Mouse (Mus musculus) lung, postnatal 25 days (tissue): Measurements from ENCODE around the gene St8sia1.

Experiments
- DNase-seq: peaks from one replicate; pipeline ENCODE4 v3.0.0; 2022; ENCODE audit warnings: low spot score

The St8sia1 gene

DNA sequence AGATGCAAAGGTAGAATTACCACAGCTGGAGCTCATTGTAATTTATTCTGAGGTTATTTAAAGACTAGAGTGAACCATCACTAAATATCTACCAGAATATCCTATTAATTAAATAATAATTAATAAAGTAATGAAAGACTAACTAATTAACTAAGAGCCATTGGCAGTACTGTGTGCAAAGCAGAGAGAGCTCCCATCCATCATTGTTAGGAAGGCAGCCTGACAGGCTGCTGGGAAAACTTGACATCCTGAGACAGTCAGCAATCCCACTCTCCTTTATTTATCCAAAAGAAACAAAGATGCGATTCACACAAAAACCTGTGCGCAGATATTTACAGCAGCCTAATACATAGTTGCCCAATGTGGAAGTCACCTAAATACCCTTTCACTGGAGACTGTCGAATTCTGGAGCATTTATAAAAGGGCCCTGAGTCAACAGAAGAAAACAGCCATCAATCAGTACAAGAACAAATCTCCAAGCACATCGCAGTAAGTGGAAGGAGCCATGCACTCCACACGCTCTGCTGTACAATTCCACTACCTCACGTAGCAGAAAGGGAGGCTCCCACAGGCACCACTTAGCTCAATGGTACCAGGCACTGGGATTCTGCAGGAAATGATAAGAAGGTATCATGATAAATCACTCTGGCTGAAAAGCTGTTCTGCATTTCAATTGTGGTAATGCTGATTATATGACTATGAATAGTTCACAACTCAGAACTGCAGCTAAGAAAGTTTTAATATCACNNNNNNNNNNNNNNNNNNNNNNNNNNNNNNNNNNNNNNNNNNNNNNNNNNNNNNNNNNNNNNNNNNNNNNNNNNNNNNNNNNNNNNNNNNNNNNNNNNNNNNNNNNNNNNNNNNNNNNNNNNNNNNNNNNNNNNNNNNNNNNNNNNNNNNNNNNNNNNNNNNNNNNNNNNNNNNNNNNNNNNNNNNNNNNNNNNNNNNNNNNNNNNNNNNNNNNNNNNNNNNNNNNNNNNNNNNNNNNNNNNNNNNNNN is 15.7 kb upstream of the St8sia1 start:
- DNase-seq: no peak

DNA sequence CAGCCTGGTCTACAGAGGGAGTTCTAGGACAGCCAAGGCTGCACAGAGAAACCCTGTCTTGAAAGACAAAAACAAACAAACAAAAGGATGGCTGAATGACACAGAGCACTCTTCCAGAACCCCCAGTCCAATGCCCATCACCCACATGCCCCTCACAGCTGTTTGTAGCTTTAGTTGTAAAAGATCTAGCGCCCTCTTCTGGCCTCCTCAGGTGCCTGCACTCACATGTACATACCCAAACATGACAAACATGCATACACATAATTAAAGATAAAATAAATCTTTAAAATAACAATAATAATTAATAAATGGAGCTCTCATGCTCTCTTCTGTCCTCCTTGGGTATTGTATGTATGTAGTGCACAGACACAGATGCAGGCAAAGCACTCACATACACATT is 13.0 kb upstream of the St8sia1 start:
- no peak for DNase-seq

DNA sequence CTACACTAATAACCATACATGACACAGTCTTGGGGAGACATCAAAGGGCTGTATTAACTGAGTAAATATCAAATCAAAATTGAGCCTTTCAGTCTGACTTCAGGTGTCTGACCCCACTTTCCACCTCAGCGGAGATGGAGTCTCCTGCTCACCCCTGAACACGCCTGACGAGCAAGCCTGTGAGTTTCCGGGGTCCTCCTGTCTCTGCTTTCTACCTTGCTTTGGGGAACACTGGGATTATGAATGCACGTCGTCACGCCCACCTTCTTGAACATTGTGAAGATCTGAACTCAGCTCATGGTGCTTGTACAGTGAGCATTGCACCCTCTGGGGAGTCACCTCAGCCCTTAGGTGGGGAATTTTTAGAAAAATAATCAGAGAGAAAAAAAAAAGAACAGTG is 9.0 kb upstream of the St8sia1 start:
- DNase-seq: no peak

DNA sequence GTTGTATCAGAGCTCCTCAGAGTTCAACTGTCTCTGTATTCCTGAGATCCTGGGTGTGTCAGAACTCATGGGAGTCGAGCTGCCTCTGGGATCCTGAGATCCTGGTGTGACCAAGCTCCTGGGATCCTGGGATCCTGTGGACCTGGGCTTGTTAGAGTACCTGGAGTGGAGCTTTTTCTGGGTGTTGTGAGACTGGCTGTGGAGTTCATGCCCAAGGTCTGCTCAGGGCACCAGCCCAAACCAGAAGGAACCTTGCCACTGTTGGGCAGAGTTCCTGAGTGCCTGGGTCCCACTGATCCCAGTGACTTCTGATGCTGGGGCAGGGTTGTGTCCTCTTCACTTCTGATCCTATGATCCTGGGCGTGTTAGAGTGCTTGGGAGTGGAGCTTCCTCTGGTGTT is 8.0 kb upstream of the St8sia1 start:
- DNase-seq: no peak

DNA sequence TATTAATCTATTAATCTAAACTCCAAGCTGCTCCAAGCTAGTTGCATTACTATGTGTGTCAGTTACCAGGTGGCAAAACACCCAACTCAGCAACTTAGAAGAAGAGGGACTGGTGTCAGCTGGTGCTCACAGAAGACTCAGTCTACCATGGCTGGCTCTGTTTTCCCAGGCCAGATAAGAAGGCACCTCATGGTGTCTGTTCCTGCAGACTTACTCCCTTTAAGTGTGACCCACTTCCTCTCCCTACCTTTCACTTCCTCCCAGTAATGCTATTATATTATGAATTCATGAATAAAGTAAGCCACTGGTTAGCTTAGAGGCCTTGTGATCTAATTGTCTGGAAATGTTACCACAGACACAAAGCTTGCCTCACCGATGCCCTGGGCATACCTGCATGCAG is 3.2 kb upstream of the St8sia1 start:
- no peak for DNase-seq

DNA sequence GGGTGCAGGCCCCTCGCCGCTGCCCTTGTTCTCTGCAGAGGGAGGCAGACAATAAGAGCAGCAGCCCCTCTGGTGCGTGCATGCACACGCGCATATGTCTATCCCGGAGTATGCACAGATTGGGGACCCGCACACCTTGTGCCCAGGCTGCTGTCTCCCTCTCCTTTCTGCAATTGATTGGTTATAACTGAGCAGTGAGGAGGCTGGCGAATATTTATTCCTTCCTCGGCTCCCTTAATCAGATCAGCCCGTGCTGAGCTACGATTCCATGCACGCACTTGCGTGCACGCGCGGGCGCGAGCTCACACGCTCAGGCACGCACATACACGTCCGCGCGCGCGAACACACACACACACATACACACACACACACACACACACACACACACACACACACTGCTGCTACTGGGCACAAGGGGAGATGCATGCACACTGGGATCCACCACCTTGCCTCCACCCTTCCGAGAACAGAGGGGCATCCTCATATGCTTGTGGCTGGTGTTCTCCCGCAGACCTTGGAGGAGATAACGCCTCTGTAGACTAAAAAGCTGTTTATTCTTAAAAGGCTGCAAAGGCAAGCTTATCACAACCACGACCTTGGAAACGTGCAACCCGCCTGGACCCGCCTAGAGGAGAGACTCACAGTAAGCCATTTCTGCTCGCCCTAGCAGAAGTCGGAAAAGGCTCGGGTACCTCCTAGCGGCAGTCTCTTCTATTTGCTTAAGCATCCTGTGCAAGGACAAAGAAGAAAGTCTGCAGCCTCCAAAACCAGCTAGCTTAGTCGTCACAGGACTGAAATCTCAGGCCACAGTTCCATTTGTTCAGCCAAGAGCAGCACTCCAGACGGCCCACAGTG is 506 bp upstream of the St8sia1 start:
- peak; percentile 38 for DNase-seq

DNA sequence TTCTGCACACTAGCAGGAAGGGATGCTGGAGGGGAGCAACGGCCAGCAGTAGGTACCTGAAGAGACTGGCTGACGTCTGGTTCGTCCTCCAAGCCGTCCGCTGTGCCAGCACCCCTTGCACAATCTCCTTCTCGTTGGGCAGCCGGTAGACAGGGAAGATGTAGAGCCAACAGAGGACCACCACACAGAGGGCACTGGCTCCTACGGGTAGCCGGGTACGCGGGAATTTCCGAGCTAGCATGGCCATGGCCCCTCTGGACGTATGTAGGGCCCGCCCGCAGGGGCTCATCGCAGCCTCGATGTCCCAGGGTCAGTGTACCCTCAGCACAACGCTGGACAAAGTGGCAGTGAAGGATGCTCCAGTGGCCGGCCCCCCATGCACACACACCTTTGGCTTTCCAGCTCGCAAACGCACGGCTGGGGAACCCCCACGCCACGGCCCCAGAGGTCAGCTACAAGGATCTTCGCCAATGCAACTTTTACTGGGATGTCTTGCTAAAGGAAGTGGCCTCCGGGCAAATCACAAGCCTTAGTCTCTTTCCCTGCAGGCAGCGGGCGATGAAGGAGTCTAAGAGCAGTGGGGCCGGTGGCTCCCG is 674 bp downstream of the St8sia1 start:
- DNase-seq: no peak

DNA sequence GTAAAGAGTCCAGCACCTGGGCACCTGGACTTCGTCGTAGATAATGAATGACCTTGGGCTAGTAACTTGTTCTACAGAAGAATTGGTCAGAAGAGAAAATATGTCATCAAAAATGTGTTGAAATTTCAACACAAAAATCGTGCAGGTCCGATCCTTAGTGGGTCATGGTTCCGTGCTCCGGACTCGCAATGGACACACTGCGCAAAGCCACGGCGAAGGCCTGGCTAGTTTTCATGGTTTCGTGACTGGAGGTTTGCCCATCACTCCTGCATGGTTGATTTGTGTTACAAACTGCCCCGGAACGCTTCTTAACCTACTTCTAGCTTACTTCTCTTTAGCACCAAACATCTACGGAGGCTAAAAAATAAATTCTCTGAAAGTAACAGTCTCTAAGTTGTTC is 1.4 kb downstream of the St8sia1 start:
- no peak for DNase-seq

DNA sequence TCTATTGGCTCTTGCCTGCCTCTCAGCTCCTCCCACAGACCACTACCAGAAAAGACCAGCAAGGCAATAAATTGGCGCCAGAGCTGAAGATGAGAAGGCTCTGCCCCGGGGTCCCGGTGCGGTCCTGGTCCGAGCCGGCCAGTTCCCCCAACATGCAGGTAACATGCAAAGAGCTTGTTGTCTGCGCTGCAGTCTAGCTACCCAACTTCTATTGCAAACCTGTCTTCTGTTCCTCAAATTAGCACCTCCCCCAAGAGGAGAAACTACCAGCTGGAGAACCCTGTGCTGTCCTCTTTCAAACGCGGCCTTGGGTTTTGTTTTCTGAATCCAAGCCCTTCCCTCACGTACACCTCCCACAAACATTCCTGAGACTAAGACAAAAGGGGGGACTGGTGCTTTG is 1.8 kb downstream of the St8sia1 start:
- no peak for DNase-seq

DNA sequence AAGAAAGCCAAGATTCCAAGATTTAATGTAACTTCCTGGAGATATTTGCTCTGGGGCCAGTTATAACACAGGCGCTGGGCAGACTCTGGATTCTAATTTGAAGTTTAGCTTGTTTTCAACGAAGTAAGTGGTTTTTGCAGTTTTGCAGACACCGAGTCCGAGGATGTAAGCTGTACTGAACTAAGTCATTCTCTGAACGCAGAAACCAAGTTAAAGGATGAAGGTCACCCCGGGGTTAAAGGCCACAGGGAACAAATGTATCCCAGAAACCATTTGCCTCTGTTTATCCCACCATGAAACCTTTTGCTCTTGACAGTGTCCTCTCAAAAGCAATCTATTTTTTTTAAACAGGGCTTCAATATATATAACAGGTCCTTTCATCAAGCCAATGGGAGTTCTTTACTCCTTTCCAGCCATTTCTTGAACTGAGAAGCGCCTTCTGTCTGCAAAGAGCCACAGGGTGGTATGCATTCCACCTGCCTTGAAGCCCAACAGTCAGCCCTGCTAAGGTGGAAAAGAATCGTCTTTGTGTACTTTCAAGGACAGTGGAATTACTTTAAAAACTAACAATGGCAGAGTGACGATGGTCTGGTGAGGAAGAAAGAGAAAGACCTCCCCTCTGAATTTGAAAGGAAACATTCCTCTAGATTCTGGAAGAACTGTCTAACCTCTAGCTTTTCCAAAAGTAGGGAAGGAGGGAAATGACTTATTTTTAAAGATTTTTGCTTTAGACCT is 2.4 kb downstream of the St8sia1 start:
- no peak for DNase-seq

DNA sequence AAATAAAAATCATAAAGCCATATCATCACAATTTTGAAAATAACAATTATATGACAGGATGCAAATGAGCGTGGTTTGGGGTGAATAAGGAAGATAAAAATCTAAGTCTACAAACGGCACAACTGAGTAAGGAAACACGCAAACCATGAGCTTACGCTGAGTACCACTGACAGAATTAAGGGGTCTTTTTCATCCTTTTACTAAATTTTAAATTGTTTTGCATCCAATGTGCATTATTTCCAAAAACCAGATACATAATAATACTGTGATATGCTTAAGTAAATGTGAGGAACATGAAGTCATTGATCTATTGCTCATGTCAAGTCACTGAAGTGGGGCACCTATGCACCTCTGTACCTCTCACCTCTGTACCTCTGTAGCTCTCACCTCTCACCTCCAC is 7.7 kb downstream of the St8sia1 start:
- no peak for DNase-seq

DNA sequence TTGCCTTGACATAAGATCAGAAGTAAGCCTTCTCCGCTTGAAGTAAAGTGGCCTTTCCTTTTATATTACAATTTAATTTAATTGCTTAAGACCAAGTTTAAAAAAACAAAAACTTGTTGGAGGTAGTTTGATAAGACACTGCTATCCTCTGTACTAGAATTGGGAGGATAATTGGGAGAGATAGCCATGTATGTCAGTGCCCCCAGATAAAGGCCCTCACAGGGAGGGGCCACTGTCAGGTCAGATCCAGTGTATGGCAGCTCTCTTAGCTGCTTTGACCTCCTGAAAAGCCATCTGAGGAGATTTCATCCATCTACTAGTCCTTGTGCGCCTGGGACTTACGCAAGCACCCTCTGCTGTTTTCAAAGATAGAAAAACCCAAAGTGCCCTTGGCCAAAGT is 9.0 kb downstream of the St8sia1 start:
- DNase-seq: no peak

DNA sequence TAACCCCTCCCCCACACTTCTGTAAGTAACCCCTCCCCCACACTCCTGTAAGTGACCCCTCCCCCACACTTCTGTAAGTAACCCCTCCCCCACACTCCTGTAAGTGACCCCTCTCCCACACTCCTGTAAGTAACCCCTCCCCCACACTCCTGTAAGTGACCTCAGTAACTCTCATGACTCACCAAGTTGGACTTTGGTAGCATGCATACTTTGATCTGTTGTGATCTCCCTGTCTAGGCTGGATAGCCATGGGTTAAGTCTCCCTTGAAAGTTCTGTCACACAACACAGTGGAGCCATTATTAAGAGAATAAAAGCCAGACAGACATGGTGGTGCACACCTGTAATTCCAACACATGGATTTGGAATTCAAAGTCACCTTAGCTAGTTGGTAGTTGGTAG is 11.1 kb downstream of the St8sia1 start:
- DNase-seq: no peak

DNA sequence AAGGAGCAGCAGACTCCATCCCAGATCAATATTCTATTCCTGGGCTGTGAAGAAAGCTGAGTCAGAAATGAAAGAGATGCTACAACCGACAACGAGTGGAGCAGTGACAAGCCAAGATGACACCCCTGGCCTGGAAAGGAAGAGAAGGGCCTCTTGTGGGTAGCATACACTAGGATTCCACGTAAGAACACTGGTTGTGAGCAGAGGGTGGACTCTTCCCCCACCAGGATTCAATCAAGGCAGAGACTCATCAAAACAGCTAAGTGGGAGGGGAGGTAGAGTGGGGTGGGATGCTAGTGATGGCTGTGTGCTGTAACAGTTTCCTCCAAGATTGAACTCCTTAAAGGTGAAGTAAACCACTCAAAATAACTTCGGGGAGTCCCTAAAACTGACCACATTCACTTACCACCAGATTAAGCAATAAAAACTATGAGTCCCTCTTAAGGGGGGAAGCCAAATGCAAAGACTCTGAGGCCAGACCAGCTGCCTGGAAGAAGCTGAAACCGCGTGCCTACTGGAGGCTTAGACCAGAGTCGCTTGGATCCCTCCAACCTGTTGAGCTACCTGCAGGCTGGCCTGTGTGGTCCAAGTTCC is 11.8 kb downstream of the St8sia1 start:
- DNase-seq: no peak

DNA sequence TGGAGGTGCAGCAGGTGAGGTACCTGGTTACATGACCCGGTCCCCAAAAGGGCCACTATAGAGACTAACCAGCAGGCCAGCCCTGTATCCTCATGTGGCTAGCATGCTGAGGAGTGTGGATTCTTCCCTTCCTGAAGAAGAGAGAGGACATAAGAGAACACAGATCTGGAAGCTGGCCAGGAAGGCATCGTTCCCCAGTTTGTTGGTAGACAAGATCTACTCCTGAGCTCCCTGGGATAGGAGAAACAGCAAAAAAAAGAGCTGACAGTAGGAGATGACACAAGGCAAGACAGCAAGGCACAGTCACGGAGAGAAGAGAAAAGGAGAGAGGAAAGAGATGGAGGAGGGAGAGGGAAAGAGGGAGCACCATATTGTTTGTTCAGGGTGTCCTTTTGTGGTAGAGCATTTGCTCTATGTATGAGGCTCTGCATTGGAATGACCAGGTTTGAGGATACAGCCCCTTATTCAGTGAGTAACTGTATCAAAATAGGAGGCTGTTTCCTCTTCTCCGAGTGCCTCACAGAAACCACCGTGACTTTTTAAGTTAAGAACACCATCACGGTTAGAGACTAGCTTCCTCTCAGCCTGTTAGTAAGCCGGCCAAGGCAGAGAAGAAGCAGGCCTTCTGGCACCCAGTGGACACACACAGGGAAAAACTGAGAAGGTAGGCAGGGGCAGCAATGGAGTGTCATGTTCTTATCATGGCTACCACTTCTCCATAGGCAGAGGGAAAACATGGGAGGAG is 12.5 kb downstream of the St8sia1 start:
- DNase-seq: no peak

DNA sequence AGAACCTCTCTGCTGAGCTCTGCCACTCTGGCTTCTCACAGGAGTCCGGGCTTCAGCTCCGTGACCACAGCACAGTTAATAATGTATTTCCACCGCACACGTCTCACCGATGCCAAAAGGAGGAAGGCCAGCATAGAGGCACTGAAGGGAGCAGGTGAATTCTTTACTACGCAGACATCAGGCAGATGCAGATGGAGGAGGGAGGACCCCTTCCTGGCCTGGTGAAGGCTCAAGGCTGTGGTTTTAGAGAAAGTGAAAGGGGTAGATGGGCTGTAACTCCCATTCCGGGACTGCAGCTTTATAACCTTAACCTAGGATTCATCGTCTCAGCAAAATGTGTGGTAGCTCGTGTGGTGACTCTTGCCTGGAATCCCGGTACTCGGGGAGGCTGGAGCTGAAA is 13.9 kb downstream of the St8sia1 start:
- no peak for DNase-seq

DNA sequence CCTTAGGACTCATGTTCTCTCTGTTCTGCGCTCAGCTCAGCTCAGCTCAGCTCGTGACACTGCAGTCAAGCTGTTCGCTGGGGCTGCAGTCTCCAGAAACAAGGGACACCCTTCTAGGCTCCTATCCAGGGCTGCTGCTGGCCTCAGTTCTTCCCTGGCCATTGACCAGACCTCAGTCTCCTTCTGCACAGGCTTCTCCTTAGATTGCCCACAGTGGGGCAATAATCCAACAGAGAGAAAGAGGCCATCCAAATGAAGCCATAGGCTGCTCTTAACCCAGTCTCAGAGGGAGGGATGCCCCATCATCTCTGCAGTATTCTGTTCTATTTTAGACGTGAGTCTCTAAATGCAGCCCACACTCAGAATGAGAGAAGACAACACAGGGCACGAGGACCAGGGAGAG is 15.3 kb downstream of the St8sia1 start:
- DNase-seq: no peak

DNA sequence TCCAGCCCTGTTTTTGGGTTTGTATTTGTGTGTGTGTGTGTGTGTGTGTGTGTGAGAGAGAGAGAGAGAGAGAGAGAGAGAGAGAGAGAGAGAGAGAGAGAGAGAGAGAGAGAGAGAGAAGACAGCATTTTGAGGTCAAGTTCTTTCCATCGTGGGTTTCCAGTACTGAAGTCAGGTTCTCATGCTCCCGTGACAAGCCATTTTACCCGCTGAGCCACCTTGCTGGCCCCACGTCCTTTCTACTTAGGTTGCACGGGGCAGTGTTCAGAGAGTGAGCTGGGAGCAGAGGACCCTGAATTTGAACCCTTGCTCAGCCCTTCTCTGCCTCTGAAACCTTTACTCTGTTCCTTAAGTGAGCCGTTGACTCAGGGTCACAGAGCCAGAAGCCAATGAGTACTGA is 17.2 kb downstream of the St8sia1 start:
- DNase-seq: no peak

DNA sequence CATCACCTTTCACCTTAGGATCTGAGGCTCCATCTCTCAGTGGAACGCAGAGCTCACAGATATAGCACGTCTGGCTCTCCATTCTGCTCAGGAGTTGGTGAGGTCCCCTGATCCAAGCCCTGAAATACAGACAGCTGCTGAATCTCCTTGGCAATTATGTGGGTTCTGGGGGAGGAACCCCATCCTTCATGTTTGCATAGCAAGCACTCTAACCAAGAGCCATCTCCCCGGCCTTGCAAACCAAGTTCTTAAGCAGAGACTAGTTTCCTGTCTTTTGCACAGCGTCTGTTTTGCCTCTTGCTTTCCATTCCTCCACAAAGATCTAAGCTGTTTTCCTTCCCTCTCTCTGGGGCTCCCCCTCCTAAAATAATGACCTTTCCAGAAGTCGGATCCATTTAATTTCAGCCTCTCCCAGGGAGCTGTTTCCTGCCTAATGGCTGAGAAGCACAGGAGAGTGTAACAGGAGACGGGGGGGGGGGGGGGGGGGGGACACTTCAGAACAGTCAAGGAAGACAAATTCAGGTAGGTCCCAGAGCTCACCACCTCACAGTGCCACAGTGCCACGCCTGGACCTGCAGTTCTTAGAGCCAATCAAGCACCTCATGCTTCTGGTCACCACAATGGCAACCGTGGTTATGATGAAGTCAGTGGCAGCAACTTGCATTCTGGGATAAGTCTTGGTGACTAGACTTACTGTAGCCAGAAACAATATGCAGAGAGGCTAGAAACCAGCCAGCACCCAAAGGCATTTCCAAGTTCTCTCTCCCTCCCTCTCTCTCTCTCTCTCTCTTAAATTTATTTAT is 18.0 kb downstream of the St8sia1 start:
- DNase-seq: no peak

DNA sequence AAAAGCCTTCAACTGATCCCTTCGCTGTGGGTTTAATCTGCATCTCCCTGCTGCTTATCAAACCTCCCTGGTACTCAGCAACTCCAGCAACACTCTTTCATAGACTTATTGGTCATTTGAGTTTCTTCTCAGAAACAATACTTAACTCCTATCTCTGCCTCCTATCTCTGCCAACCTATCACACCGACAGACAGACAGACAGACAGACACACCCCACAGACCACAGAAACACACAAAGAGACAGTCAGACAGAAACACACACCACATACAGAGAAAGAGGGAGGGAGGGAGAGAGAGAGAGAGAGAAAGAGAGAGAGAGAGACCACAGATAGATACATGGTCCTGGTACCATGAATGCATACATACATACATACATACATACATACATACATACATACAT is 18.8 kb downstream of the St8sia1 start:
- no peak for DNase-seq
